Mouse (Mus musculus): ENCODE measurements around the gene Hp. TPM values are rescaled to one million over a fixed set of nuclear protein-coding genes. Genes with fewer than 3 reads are reported as not detected.

Gene Hp
- total and polyA plus RNA-seq, 2 experiments from 2014 or later, result 1.2 to 2.0 TPM

- peak; percentile 94 for DNase-seq (ENCODE audit: low spot score)
- WGBS, result under 1% methylated on average over 42 of the region's 42 CpGs
- Histone ChIP-seq H3K36me3 (replicated peaks; ENCODE audit: control insufficient read depth, insufficient read depth, low read length) (peaks cover 14% of the 10 kb centered on the region), H3K27ac (ENCODE audit: low read depth) (peak within 1 kb of the TSS; percentile 99), H3K4me3 (ENCODE audit: low read depth, low read length) (peak within 1 kb of the TSS; percentile 69), H3K4me1 (ENCODE audit: control insufficient read depth, insufficient read depth) (peaks cover 10% of the 10 kb centered on the region; the same call in 1 of the 2 replicates), H3K4me2 (ENCODE audit: low read depth, low read length) (peak within 1 kb of the TSS; percentile 90), H3K27me3 (ENCODE audit: control insufficient read depth, insufficient read depth, low read length) (no peaks in the 10 kb centered on the region), H3K9me3 (replicated peaks; ENCODE audit: control insufficient read depth, low read length) (no peaks in the 10 kb centered on the region), H3K9ac (replicated peaks; ENCODE audit: low read depth, low read length) (peak within 1 kb of the TSS; percentile 63)
- TF ChIP-seq CTCF (IDR thresholded peaks at IDR 0.05; ENCODE audit: low read depth) (peak; percentile 21; the same call in 1 of the 2 replicates), EP300 (IDR thresholded peaks at IDR 0.05; ENCODE audit: low read depth) (peak; percentile 69; the same call in 1 of the 2 replicates)
- peak; percentile 97 for ATAC-seq (ENCODE audit: insufficient read depth, low read depth)
Observed at GRCm38 (mm10) chr8:109608271-109609152, 29.5 kb upstream of the Hp start, which contains the start of gene Dhodh. Dhodh (minus strand) TSS chr8:109608673.

GRCm38 (mm10) chr8:109607650-109608049, 28.7 kb upstream of the Hp start:
- Histone ChIP-seq H3K27ac (ENCODE audit: low read depth) (peak overlapping the region; percentile 99), H3K9ac (replicated peaks; ENCODE audit: low read depth, low read length) (peak overlapping the region; percentile 63), H3K27me3 (ENCODE audit: control insufficient read depth, insufficient read depth, low read length) (no peaks in the 10 kb centered on the region), H3K36me3 (replicated peaks; ENCODE audit: control insufficient read depth, insufficient read depth, low read length) (peaks cover 22% of the 10 kb centered on the region), H3K4me1 (ENCODE audit: control insufficient read depth, insufficient read depth) (peaks cover 10% of the 10 kb centered on the region; the same call in 1 of the 2 replicates), H3K4me3 (ENCODE audit: low read depth, low read length) (peak overlapping the region; percentile 69), H3K9me3 (replicated peaks; ENCODE audit: control insufficient read depth, low read length) (no peaks in the 10 kb centered on the region), H3K4me2 (ENCODE audit: low read depth, low read length) (peak overlapping the region; percentile 90)
- no peak for DNase-seq (ENCODE audit: low spot score)
- no peak for ATAC-seq (ENCODE audit: insufficient read depth, low read depth)
- WGBS, result 12% methylated on average over 12 of the region's 12 CpGs
- TF ChIP-seq CTCF (IDR thresholded peaks at IDR 0.05; ENCODE audit: low read depth), result no peak
- no peak for TF ChIP-seq EP300 (IDR thresholded peaks at IDR 0.05; ENCODE audit: low read depth)

- no peak overlapping the region for H3K27ac ChIP-seq (ENCODE audit: low read depth)
- H3K9ac ChIP-seq (replicated peaks; ENCODE audit: low read depth, low read length), result no peak overlapping the region
- ATAC-seq (ENCODE audit: insufficient read depth, low read depth) (no peak), DNase-seq (ENCODE audit: low spot score) (no peak)
- no peaks in the 10 kb centered on the region for H3K27me3 ChIP-seq (ENCODE audit: control insufficient read depth, insufficient read depth, low read length)
- peaks cover 32% of the 10 kb centered on the region for H3K36me3 ChIP-seq (replicated peaks; ENCODE audit: control insufficient read depth, insufficient read depth, low read length)
- TF ChIP-seq CTCF (IDR thresholded peaks at IDR 0.05; ENCODE audit: low read depth) (no peak), EP300 (IDR thresholded peaks at IDR 0.05; ENCODE audit: low read depth) (no peak)
- H3K4me3 ChIP-seq (ENCODE audit: low read depth, low read length), result no peak overlapping the region
- 79% methylated on average over 2 of the region's 2 CpGs for WGBS
- peaks cover 10% of the 10 kb centered on the region; the same call in 1 of the 2 replicates for H3K4me1 ChIP-seq (ENCODE audit: control insufficient read depth, insufficient read depth)
- no peaks in the 10 kb centered on the region for H3K9me3 ChIP-seq (replicated peaks; ENCODE audit: control insufficient read depth, low read length)
- H3K4me2 ChIP-seq (ENCODE audit: low read depth, low read length), result no peak overlapping the region
Observed at GRCm38 (mm10) chr8:109606725-109607124, 27.8 kb upstream of the Hp start.

GRCm38 (mm10) chr8:109595854-109596253, 16.9 kb upstream of the Hp start:
- ATAC-seq (ENCODE audit: insufficient read depth, low read depth) (no peak), DNase-seq (ENCODE audit: low spot score) (peak; percentile 22)
- H3K27ac ChIP-seq (ENCODE audit: low read depth), result no peak overlapping the region
- WGBS, result 48% methylated on average over 8 of the region's 8 CpGs
- no peaks in the 10 kb centered on the region for H3K9me3 ChIP-seq (replicated peaks; ENCODE audit: control insufficient read depth, low read length)
- no peaks in the 10 kb centered on the region for H3K4me1 ChIP-seq (ENCODE audit: control insufficient read depth, insufficient read depth)
- H3K9ac ChIP-seq (replicated peaks; ENCODE audit: low read depth, low read length), result no peak overlapping the region
- no peak overlapping the region for H3K4me3 ChIP-seq (ENCODE audit: low read depth, low read length)
- H3K4me2 ChIP-seq (ENCODE audit: low read depth, low read length), result no peak overlapping the region
- peak; percentile 67 for TF ChIP-seq CTCF (IDR thresholded peaks at IDR 0.05; ENCODE audit: low read depth)
- TF ChIP-seq EP300 (IDR thresholded peaks at IDR 0.05; ENCODE audit: low read depth), result no peak
- H3K27me3 ChIP-seq (ENCODE audit: control insufficient read depth, insufficient read depth, low read length), result no peaks in the 10 kb centered on the region
- H3K36me3 ChIP-seq (replicated peaks; ENCODE audit: control insufficient read depth, insufficient read depth, low read length), result peaks cover 31% of the 10 kb centered on the region

- Histone ChIP-seq H3K4me3 (ENCODE audit: low read depth, low read length) (no peak overlapping the region), H3K36me3 (replicated peaks; ENCODE audit: control insufficient read depth, insufficient read depth, low read length) (peaks cover 27% of the 10 kb centered on the region), H3K27me3 (ENCODE audit: control insufficient read depth, insufficient read depth, low read length) (no peaks in the 10 kb centered on the region), H3K4me1 (ENCODE audit: control insufficient read depth, insufficient read depth) (no peaks in the 10 kb centered on the region), H3K9ac (replicated peaks; ENCODE audit: low read depth, low read length) (no peak overlapping the region), H3K4me2 (ENCODE audit: low read depth, low read length) (no peak overlapping the region), H3K9me3 (replicated peaks; ENCODE audit: control insufficient read depth, low read length) (no peaks in the 10 kb centered on the region), H3K27ac (ENCODE audit: low read depth) (no peak overlapping the region)
- no peak for TF ChIP-seq EP300 (IDR thresholded peaks at IDR 0.05; ENCODE audit: low read depth)
- peak; percentile 55 for TF ChIP-seq CTCF (IDR thresholded peaks at IDR 0.05; ENCODE audit: low read depth)
- ATAC-seq (ENCODE audit: insufficient read depth, low read depth) (no peak), DNase-seq (ENCODE audit: low spot score) (peak; percentile 44)
- 71% methylated on average over 6 of the region's 6 CpGs for WGBS
Observed at GRCm38 (mm10) chr8:109593117-109593788, 14.3 kb upstream of the Hp start.
